Mouse (Mus musculus): ENCODE measurements around the gene Trpv6. TPM values are rescaled to one million over a fixed set of nuclear protein-coding genes. Genes with fewer than 3 reads are reported as not detected.

The Trpv6 gene
- 27.6 TPM for polyA plus RNA-seq (2014; fragmentation: Illumina TruSeq; extraction: RNeasy Lipid Tissue Mini Kit (QIAGEN cat#74804); ENCODE audit: low read depth, low replicate concordance)

DNA sequence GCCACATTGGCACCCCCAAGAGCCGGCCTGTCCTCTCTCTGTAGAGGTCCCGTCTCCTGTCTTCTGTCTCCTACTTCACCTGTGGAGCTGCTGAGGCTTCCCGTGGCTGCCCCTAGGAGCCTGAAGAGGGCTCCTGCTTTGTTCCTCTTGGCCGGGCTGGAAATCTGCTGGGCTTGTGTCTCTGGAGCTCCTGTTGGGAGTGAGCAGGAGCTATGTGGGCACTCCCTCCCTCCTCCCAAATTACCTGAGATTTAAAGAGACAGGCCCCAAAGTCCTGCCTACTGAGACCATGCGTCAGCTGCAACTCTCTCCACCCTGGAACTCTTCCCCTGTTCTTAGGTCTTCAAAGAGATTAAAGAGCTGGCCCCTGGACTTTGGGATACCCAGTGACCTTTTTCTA, at the start of gene Trpv6:
Trpv6 (minus strand) TSS at position 228 of the 400 bp plus-strand sequence.

DNA sequence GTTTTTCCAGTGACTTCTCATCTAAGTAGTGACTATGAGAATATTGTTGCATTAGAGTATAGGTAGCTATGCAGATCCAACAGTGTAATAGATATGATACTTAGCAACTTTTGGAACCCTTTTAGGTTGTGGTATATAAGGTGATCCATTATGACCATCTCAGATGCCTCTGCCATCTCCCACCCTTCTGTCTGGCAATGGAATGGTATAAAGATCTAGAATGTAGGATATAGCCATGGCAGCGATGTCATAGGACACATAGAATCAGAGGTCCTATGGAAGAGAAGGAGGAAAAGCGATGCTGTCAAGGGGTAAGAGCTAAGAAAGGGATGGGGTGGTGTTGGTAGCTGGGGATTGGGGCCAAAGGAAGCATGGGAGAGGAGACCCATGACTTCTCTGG, 47.9 kb upstream of the Trpv6 start, which contains the start of gene Llcfc1:
Llcfc1 (plus strand) TSS at position 301 of the 400 bp plus-strand sequence.

DNA sequence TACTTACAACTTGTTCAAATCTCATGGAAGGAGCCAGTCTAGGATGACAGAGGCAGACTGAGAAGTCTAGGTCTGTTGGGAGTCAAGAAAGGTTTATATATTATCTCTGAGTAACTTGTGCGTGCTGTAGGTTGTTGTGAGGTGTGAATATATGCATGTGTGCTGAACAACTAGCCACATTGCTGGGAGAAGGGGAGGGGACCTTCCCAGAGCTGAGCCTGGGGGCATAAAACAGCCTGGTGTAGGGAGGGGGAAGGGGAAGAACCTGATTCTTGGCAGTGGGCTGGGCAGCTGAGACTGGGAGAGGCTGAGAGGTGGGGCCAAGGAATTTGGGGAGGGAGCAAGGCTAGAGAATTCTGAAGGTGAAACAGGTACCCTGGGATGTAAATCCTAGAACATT, 44.5 kb upstream of the Trpv6 start, which contains the start of gene Trpv5:
Trpv5 (minus strand) TSS at position 101 of the 400 bp plus-strand sequence.

DNA sequence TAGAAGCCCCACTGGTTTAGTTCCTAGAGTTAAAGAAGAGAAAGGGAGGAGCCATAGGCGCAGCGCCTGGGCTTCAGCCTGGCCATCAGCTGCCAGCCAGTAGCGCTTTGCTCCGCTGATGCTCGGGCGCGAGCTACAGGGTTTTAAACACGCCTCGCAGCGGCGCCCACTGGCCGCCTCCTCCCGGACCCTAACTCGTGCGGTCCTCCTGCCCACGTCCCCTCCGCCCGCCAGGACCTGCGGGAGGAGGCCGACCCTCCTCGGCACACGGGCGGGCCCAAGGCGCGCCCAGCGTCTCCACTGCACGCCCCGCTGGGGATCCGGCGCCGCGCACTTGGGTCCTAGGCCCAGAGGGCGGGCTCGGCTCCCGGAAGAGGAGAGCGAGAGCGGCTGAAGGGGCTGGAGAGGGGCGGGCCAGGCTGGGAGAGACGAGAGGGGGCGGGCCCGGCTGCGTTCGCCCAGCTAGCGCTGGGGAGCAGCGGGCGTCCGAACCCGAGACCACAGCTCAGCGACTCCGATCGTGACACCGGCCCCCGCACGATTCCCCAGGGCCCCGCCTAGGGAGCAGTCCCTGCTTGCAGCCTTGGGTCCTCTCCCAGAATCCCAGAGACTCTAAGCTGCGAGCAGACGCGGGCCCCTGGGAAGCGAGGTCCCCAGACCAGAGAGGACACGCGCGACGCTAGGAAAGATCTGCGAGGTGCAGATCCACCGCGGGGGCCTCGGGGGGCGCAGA, 31.0 kb downstream of the Trpv6 start, which contains the start of gene Ephb6:
Ephb6 (plus strand) TSS at position 422 of the 733 bp plus-strand sequence.

Other genes with a start within 250 kb of the Trpv6 start
- gene Gm5771, start 244.0 kb downstream of the Trpv6 start, polyA plus RNA-seq (2014; fragmentation: Illumina TruSeq; extraction: RNeasy Lipid Tissue Mini Kit (QIAGEN cat#74804); ENCODE audit: low read depth, low replicate concordance), result not detected
- not detected for gene Gm10334, start 190.3 kb downstream of the Trpv6 start, polyA plus RNA-seq (2014; fragmentation: Illumina TruSeq; extraction: RNeasy Lipid Tissue Mini Kit (QIAGEN cat#74804); ENCODE audit: low read depth, low replicate concordance)
- not detected for gene Prss1, start 177.5 kb downstream of the Trpv6 start, polyA plus RNA-seq (2014; fragmentation: Illumina TruSeq; extraction: RNeasy Lipid Tissue Mini Kit (QIAGEN cat#74804); ENCODE audit: low read depth, low replicate concordance)
- gene Prss2, start 114.6 kb downstream of the Trpv6 start, polyA plus RNA-seq (2014; fragmentation: Illumina TruSeq; extraction: RNeasy Lipid Tissue Mini Kit (QIAGEN cat#74804); ENCODE audit: low read depth, low replicate concordance), result not detected
- 29.8 TPM for gene Ephb6, start 30.9 kb downstream of the Trpv6 start, polyA plus RNA-seq (2014; fragmentation: Illumina TruSeq; extraction: RNeasy Lipid Tissue Mini Kit (QIAGEN cat#74804); ENCODE audit: low read depth, low replicate concordance)
- gene Trpv5, start 44.4 kb upstream of the Trpv6 start, polyA plus RNA-seq (2014; fragmentation: Illumina TruSeq; extraction: RNeasy Lipid Tissue Mini Kit (QIAGEN cat#74804); ENCODE audit: low read depth, low replicate concordance), result not detected
- gene Llcfc1, start 48.0 kb upstream of the Trpv6 start, polyA plus RNA-seq (2014; fragmentation: Illumina TruSeq; extraction: RNeasy Lipid Tissue Mini Kit (QIAGEN cat#74804); ENCODE audit: low read depth, low replicate concordance), result 11.7 TPM
- gene Kel, start 67.9 kb upstream of the Trpv6 start, polyA plus RNA-seq (2014; fragmentation: Illumina TruSeq; extraction: RNeasy Lipid Tissue Mini Kit (QIAGEN cat#74804); ENCODE audit: low read depth, low replicate concordance), result not detected
- gene Olfr459, start 138.8 kb upstream of the Trpv6 start, polyA plus RNA-seq (2014; fragmentation: Illumina TruSeq; extraction: RNeasy Lipid Tissue Mini Kit (QIAGEN cat#74804); ENCODE audit: low read depth, low replicate concordance), result not detected
- gene Pip, start 211.1 kb upstream of the Trpv6 start, polyA plus RNA-seq (2014; fragmentation: Illumina TruSeq; extraction: RNeasy Lipid Tissue Mini Kit (QIAGEN cat#74804); ENCODE audit: low read depth, low replicate concordance), result not detected
- not detected for gene Sval2, start 216.6 kb upstream of the Trpv6 start, polyA plus RNA-seq (2014; fragmentation: Illumina TruSeq; extraction: RNeasy Lipid Tissue Mini Kit (QIAGEN cat#74804); ENCODE audit: low read depth, low replicate concordance)

Measured in adipose tissue, adult 10 weeks (tissue).